Mouse (Mus musculus) monocyte, adult 2 months (primary cell): Measurements from ENCODE around the gene Sbk3.

Experiments
- DNase-seq, 2 experiments: peaks; one replicate each; pipeline ENCODE4 v3.0.0; 2022; ENCODE audit warnings: low spot score in 2 of 2, low read depth in 1 of 2

Gene Sbk3

GRCm38 (mm10) chr7:4915669-4916416, 55.1 kb downstream of the Sbk3 start:
- no peak for DNase-seq
